Mouse (Mus musculus) cerebellum, adult 18-20 months (tissue): Measurements from ENCODE around the gene Pkd1l1.
A peak's percentile ranks its signal among the peaks of the same experiment; 100 is the strongest.

Experiments
- DNase-seq, 2 experiments: peaks; one replicate each; pipeline ENCODE4 v3.0.0; 2021

Gene Pkd1l1

GRCm38 (mm10) chr11:8936431-8937110 lies 36.5 kb downstream of the Pkd1l1 start:
- peak; percentile 36 to 49 for DNase-seq

DNA sequence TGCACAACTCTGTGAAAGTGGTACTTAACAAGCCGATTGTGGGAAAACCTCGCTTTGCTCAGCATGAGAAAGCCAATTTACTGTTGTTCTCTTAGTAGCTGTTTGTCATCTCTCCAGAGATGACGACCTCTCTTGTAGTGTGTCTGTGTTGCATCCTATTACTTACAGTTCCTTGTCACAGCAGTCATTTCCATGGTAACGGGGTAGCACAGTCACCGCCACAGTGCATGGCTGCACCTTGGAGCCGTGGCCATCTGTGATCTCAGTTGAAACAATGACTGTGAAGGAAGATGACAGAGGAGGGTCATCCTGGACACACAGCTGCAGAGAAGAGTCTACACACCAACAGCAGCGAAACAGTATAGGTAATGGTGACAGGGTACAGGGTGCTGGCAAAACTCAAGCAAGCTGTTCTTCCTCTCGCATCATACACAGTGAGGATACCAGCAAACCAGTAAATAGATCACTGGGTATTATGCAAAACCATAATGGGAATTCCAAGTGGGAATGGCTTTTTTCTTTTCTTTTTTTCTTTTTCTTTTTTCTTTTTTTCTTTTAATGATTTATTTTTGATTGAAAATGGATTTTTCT lies 56.9 kb downstream of the Pkd1l1 start:
- peak; percentile 6 to 16 for DNase-seq

DNA sequence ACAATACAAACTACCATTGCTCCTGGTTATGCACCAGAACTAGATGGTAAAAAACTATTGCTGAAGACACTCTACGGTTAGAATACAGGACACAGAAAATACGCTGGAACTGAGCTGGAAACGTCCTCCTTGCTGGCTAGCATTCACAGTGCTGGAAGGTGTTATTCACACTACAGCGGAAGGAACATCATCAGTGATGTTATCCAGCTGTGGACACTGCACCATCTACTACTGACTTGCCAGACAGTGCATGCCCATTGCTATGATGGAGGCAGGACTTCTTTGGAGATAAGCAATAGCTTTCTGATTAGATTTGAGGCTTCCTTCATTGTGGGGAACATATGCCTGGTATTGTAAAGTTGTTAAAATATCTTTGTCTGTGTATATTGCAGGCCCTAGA lies 90.3 kb downstream of the Pkd1l1 start:
- no peak for DNase-seq

- DNase-seq, result no peak
Observed at GRCm38 (mm10) chr11:8881521-8881920, 91.5 kb downstream of the Pkd1l1 start.

DNA sequence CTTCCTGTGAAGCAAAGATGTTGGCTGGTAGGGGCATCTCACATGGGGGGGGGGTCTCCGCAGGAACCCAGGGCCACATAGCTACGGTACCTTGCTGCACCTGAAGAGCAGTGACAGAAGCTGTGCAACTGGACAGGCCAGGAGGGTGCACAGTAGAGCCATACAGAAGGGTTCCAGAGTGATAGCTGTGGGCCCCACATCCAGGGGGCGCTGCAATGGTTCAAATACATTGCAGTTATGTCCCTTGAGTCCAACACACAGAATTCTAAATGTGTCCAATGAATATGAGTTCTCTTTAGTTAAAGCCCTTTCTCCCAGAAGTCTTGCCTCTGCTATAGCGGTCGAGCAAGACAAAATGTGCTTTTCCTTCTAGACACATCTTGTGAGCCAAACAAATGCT lies 103.0 kb downstream of the Pkd1l1 start:
- DNase-seq, result no peak

GRCm38 (mm10) chr11:8866021-8866420 lies 107.0 kb downstream of the Pkd1l1 start:
- no peak for DNase-seq

DNA sequence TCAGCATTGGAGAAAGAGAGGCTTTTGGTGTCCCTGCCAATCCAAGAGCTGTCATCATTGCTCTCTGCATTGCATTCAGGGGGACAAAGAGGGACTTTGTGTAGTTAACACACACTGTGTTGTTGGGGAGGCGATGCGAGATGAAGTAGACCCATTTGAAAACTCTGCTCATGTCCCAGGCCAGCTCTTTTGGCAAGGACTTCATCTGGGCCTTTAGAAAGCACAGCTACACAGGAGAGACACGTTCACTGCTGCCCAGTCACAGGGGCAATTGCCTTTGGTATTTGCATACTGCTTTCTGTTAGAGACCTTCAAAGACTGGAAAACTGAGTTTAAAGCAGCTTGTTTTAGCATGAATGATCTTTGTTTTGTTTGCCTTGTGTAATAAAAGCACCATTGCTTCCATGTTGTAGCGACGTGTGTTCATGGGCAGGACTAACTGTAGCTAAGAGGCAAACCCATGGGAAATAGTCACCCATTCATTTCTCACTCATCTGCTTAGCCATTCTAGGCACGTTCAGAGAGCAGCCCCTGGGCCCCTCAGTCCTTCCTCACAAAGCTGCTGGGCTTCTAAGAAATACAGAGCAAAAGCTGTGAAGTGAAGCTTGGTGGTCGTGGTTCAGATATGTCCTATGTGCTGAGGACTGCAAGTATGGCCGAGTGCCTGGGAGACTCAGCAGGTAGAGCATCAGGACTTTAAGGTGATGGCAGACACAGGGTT lies 109.0 kb downstream of the Pkd1l1 start:
- peak in 1 of 2 experiments; percentile 4 for DNase-seq

DNA sequence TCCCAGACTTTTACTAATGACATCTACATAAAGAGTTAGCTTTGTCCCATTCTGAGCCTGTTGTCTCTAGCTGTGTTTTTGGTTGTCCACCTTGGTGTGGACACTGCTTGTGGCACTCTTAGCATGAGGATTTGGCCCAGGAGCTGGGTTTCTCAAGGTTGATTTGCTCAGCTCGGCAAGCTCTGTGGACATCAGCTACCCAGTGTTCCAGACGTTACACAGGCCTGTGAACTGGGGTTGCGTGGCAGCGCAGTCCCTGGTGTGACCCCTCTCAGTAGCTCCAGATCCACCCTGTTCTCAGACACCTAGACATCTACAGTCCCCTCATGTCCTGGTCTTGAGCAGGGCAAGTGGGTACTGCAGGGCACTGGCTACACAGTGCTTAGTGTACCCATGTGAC lies 110.6 kb downstream of the Pkd1l1 start:
- no peak for DNase-seq

- DNase-seq, result no peak
Observed at GRCm38 (mm10) chr11:8861978-8862377, 111.1 kb downstream of the Pkd1l1 start.

DNA sequence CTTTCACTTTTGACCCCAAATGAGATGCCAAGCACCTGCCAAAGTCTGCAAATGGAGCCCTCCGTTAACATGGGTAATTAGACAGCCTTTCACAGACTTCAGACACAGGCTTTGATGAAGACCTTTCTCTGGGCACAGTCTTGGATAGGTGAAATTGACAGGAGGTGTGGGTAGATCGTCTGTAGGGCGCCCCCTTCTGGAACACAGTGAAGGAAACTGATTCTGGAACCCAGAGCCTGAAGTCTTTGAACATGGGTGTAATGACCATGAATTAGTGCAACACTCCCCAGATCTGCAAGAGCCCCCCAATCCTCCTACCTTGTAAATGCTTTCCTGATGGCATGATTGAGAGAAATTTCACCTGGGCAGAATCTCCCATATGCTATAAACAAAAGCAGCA lies 112.2 kb downstream of the Pkd1l1 start:
- no peak for DNase-seq

- peak; percentile 5 to 23 for DNase-seq
Observed at GRCm38 (mm10) chr11:8859868-8860267, 113.2 kb downstream of the Pkd1l1 start.

DNA sequence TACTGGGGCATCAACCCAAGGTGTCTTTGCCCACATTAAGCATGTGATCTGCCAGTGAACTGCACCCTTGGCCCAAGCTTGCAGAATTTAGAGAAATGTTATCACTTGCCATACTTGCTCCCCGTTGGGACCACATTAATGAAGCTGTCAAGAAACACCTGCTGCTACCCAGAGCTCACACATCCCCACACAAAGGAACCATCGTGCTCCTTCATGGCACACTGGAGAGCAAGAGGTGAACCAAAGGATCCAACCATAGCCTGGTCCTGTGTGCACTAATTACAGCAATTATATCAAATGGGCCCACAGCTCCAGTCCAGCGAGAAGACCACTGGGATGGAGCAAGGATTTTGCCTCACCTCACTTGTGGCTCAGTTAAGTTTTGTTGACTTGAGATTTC lies 114.0 kb downstream of the Pkd1l1 start:
- DNase-seq, result no peak

DNA sequence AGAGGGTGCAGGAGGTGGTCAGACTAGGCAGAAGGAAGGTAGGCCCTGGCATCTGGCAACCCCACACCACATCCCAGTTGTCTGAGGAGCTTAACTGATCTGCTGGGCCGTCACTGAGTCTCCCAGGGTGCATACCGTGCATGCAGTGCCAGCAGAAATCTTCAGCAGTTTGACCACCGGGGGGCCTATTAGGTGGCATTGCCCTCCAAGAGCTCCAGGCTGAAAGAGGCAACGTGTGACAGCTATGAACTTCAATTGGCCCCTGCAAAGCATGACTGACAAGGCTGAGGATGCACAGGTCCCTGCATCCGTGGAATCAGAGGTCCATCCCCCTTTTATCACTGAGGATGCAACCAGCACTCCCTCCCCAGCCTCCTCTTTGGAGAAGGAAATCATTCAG lies 116.9 kb downstream of the Pkd1l1 start:
- DNase-seq, result no peak

DNA sequence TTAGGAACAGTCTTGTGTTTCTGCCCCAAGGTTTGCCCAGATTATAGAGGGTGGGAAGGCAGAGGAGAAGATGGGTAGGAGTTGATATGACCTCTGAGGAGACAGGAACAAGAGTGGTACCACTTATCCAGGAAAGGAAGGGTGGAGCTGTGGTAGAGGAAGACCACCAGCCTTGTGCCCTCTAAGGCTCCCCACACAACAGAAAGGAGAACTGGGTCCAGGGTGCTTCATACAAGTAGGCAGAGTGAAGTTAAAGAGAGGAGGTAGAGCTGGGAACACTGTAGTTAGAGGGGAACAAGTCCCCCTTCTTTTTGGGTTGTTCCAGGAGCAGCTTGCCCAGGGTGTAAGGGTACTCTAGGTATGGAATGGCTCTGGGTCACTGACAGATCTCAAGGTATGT lies 125.0 kb downstream of the Pkd1l1 start:
- no peak for DNase-seq

- DNase-seq, result no peak
Observed at GRCm38 (mm10) chr11:8847627-8848026, 125.4 kb downstream of the Pkd1l1 start.

DNA sequence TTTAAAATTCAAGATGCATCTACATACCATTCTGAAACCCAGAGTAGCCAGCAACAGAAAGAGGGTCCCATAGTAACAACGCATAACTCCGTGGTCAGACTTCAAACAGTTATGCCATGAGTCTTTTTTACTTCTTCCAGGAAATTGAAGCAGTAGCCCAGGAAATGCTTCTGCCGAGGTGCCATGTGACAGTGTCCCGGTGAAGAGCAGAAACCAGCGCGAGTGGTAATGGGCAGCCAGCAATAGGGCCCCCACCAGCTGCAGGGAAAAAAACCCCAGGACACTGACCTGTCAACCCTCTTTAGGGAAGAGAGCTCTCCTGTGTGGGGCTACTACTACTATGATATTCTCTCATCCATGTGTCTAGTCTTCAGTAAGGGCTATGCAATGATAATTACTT lies 136.9 kb downstream of the Pkd1l1 start:
- no peak for DNase-seq

GRCm38 (mm10) chr11:8834121-8834520 lies 138.9 kb downstream of the Pkd1l1 start:
- DNase-seq, result no peak

- DNase-seq, result no peak
Observed at GRCm38 (mm10) chr11:8830551-8830950, 142.5 kb downstream of the Pkd1l1 start.

DNA sequence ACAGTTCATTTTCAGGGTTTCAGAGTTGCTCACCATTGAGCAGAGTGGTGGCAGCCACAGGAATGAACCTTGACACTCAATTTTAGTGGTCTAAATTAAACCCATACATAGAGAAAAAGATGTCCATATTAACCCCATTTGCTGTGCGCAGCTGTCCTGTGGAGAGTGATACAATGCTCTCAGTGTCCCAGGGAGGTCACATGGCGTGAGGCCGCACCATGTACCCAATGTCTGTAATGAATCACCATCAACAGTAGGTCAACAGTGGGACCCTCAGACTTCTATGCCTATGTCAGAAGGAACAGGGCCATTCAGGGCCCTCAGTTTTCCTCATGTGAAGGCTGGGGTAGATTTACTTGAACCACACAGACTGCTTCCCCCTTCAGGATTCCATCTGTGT lies 143.5 kb downstream of the Pkd1l1 start:
- DNase-seq, result no peak

DNA sequence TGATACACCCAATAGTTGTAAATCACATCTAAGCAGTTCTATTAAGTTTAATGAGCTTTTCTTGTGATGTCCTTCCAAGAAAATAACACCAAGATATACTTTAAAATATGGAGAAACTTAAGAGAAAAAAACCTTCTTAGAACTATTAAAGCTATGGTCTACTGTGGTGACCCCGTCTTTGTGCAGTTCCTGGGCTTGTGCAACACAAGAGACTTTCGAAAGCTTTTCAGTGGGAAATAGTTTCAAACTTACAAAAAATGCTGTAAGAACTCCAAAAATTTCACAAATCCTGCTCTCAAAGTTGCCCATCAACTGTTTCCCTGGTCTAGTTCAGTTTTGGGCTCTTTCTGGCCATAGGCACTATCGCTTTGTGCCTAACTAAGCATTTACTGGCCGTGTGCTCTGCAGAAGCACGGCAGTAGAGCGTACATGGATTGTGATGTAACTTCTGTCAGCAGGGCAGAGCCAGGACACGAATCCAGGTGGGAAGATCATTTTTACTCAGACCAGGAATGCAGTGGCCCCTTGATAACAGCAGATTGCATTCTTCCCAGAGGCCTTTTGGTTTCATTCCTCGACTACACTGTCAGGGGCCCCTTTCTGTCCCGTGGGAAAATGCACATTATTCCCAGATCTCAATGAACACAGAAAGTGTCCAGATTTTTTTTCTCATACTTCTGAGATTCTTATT lies 144.1 kb downstream of the Pkd1l1 start:
- no peak for DNase-seq

DNA sequence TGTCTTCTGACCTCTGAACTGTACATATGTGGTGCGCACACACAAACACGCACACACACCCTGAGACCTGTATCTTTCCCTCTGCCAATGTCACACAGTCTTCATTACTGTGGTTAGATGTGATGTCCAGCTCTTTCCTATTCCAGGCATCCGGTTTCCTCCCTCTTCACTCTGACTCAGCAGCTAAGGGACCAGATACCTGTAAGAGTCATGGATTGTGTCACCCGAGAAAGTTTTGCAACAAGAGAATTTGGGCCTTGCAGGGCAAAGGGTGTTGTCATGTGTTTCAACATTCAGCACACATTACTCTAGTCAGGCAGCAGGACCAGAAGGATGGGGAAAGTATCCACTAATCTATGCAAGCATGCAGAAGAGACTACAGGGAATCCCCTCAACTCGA lies 146.5 kb downstream of the Pkd1l1 start:
- no peak for DNase-seq

DNA sequence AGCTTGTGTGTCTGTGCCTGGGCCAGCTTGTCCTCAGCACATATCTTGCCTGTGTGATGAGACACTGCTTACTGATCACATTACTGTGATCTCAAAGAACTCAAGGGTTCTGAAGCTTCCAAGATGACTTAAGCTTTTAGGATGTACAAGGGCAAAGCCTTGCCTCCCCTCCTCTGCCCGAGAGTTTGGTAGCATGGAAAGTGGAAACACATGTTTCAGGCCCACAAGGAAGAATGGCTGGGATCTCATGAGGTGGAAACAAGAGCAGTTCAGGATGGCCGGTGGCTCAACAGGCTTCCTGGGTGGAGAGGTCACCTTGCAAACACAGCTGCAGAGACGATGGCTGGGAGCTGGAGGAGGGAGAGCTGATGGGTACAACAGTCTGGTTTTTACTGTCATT lies 147.0 kb downstream of the Pkd1l1 start:
- no peak for DNase-seq

GRCm38 (mm10) chr11:8825413-8825812 lies 147.7 kb downstream of the Pkd1l1 start:
- DNase-seq, result no peak

GRCm38 (mm10) chr11:8821403-8821802 lies 151.7 kb downstream of the Pkd1l1 start:
- DNase-seq, result no peak
